Mouse (Mus musculus) heart, adult 2 months (tissue): ENCODE results near the gene Tubb4b.

Source experiments
- CTCF ChIP-seq: fragments of 200-600 bp; IDR thresholded peaks from 2 replicates; pipeline ENCODE4 v1.8.1; 2022; ENCODE audit warnings: antibody characterized with exemption, mild to moderate bottlenecking, moderate library complexity
- EP300 ChIP-seq: fragments of 200-500 bp; IDR thresholded peaks from 2 replicates; pipeline ENCODE4 v1.6.1; 2011; ENCODE audit warnings: low read depth, low read length, control low read depth; ENCODE audit not compliant: insufficient read depth
- POLR2A ChIP-seq: fragments of 200-500 bp; IDR thresholded peaks from 2 replicates; pipeline ENCODE4 v1.6.1; 2011; ENCODE audit warnings: mild to moderate bottlenecking, low read depth, low read length, control low read depth; ENCODE audit not compliant: insufficient read depth

DNA sequence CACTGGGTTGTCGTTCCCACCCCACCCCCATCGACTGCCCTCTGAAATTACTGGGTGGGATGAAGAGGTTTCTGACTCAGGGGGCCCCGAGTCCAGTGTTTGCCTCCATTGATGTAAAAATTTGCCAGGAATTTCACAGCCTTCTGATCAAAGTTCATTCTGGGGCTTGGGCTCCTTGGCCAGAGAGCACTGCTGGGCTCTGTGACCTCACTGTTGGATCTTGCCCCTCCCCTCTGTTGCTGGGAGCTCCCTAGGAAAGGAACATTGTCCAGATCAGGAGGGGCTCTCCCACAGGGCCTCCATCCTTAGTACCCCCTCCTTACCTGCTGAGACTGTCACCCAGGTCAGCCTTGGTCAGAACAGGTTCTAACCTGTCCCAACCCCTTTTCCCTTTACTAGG lies 10.1 kb downstream of the Tubb4b start, which contains the start of gene Stpg3:
- TF ChIP-seq CTCF (no peak), EP300 (no peak), POLR2A (no peak)
